Mouse (Mus musculus): ENCODE results near the gene Vmn2r61. TPM values are rescaled to one million over a fixed set of nuclear protein-coding genes. Genes with fewer than 3 reads are reported as not detected.

Vmn2r61 gene
- polyA plus RNA-seq (2014; fragmentation: Illumina TruSeq; extraction: RNeasy Lipid Tissue Mini Kit (QIAGEN cat#74804); ENCODE audit: low read depth, low replicate concordance): not detected

DNA sequence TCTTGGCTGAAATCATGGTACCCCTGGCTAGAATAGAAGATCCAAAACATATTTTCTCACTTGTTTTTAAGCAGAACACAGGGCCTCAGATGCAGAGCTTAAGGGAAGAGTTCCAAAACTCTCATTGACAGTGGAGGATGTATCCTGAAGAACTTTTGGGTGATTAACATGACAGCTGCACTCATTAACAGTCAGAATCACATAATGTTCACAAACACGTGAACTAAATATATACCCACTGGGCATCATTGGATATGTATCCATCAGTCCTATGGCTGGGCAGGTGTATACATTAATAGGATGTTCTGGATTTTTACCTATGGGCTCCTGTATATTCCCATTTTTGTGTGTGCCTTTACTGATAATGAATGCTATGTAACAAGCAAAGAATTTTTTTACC, at the start of gene Vmn2r61:
Vmn2r61 (plus strand) TSS at position 301 of the 400 bp plus-strand sequence.

Other genes with a start within 250 kb of the Vmn2r61 start
- gene Vmn2r59, start 201.0 kb upstream of the Vmn2r61 start, polyA plus RNA-seq (2014; fragmentation: Illumina TruSeq; extraction: RNeasy Lipid Tissue Mini Kit (QIAGEN cat#74804); ENCODE audit: low read depth, low replicate concordance): not detected
- gene Vmn2r60, start 152.3 kb upstream of the Vmn2r61 start, polyA plus RNA-seq (2014; fragmentation: Illumina TruSeq; extraction: RNeasy Lipid Tissue Mini Kit (QIAGEN cat#74804); ENCODE audit: low read depth, low replicate concordance): not detected
- gene 4933421I07Rik, start 188.1 kb downstream of the Vmn2r61 start, polyA plus RNA-seq (2014; fragmentation: Illumina TruSeq; extraction: RNeasy Lipid Tissue Mini Kit (QIAGEN cat#74804); ENCODE audit: low read depth, low replicate concordance): not detected
- gene Zfp141, start 245.7 kb downstream of the Vmn2r61 start, polyA plus RNA-seq (2014; fragmentation: Illumina TruSeq; extraction: RNeasy Lipid Tissue Mini Kit (QIAGEN cat#74804); ENCODE audit: low read depth, low replicate concordance): 15.6 TPM

Data from kidney, adult 10 weeks (tissue).